Mouse (Mus musculus) hindbrain, embryonic 14.5 days (tissue): ENCODE results near the gene Bcl2l11. TPM values are rescaled to one million over a fixed set of nuclear protein-coding genes. Genes with fewer than 3 reads are reported as not detected.
"Not testable (repeated sequence)": the region's sequence is repeated elsewhere in the genome, so short reads cannot be mapped to it uniquely, and the experiment has no call there.

Experiments used
- ATAC-seq: fragments of 200-750 bp; cut with Nextera tagmentation; 2 replicates; pipeline ENCODE4 v1.8.0; 2017; ENCODE audit warnings: moderate number of reproducible peaks, mild to moderate bottlenecking, moderate TSS enrichment, moderate library complexity; ENCODE audit not compliant: low FRiP score
- DNase-seq: peaks from one replicate; pipeline ENCODE4 v3.0.0-alpha.2; 2015; ENCODE audit warnings: low spot score
- H3K27ac ChIP-seq: fragments of 300-500 bp; sonication (generic); 2 replicates; pipeline ENCODE4 v1.5.1; 2014; ENCODE audit warnings: mild to moderate bottlenecking, moderate library complexity
- H3K27me3 ChIP-seq: fragments of 300-500 bp; sonication (generic); 2 replicates; pipeline ENCODE4 v1.6.1; 2014; ENCODE audit warnings: mild to moderate bottlenecking, low read length, mixed read lengths; ENCODE audit not compliant: control insufficient read depth, insufficient read depth
- H3K36me3 ChIP-seq: fragments of 300-500 bp; sonication (generic); replicated peaks from 2 replicates; pipeline ENCODE4 v1.6.1; 2014; ENCODE audit not compliant: control insufficient read depth, insufficient read depth
- H3K4me1 ChIP-seq: fragments of 300-500 bp; sonication (generic); replicated peaks from 2 replicates; pipeline ENCODE4 v1.6.1; 2014; ENCODE audit warnings: antibody characterized with exemption, low read length, mixed read lengths; ENCODE audit not compliant: control insufficient read depth, insufficient read depth
- H3K4me2 ChIP-seq: fragments of 300-500 bp; sonication (generic); replicated peaks from 2 replicates; pipeline ENCODE4 v1.6.1; 2014; ENCODE audit warnings: mild to moderate bottlenecking, moderate library complexity
- H3K4me3 ChIP-seq: fragments of 300-500 bp; sonication (generic); replicated peaks from 2 replicates; pipeline ENCODE4 v1.5.1; 2014; ENCODE audit warnings: mild to moderate bottlenecking, low read length
- H3K9ac ChIP-seq: fragments of 300-500 bp; sonication (generic); 2 replicates; pipeline ENCODE4 v1.6.1; 2014
- H3K9me3 ChIP-seq: fragments of 300-500 bp; sonication (generic); 2 replicates; pipeline ENCODE4 v1.6.1; 2016; ENCODE audit warnings: low read length; ENCODE audit not compliant: control insufficient read depth
- WGBS: fragments of 180-500 bp; shearing (Covaris S2); extraction: QIAGEN DNeasy Blood & Tissue Kit; methylation state at CpG from one replicate; pipeline ENCODE4 v1.1.7; 2014; 5-methylcytosine and 5-hydroxymethylcytosine counted together
- polyA plus RNA-seq: library from polyadenylated mRNA; unstranded; fragments of >200 nt; fragmentation: Nextera tagmentation; extraction: Ambion mirVana; gene quantifications from 2 replicates; pipeline ENCODE4 v1.2.1, GENCODE M21; 2014

The Bcl2l11 gene
- polyA plus RNA-seq, 1 experiment from 2014 or later = 12.2 TPM

DNA sequence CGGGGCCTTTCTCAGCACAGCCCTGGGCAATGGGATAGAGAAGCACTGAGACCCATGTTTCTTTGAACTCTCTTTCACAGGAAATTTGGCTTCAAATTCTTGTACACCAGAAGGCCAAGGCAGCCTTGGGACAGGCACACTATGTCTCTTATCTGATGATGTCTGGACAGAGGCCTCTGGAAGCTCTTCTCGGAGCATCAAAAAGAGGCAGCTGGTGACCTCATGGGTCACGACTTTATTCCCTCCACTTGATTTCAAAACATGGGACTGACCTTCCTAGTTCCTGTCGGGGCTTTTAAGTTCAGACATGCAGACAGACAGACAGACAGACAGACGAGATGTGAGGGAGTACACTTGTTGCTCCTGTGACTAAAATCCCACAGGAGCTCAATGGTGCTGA lies 48.3 kb downstream of the Bcl2l11 start:
- Histone ChIP-seq H3K27me3 (no peaks in the 10 kb centered on the region), H3K9ac (no peak overlapping the region), H3K4me1 (peaks cover 19% of the 10 kb centered on the region; the same call in 1 of the 2 replicates), H3K4me2 (no peak overlapping the region), H3K36me3 (no peaks in the 10 kb centered on the region), H3K9me3 (no peaks in the 10 kb centered on the region), H3K27ac (no peak overlapping the region), H3K4me3 (no peak overlapping the region)
- 69% methylated on average over 5 of the region's 5 CpGs for WGBS
- DNase-seq = no peak
- no peak for ATAC-seq

DNA sequence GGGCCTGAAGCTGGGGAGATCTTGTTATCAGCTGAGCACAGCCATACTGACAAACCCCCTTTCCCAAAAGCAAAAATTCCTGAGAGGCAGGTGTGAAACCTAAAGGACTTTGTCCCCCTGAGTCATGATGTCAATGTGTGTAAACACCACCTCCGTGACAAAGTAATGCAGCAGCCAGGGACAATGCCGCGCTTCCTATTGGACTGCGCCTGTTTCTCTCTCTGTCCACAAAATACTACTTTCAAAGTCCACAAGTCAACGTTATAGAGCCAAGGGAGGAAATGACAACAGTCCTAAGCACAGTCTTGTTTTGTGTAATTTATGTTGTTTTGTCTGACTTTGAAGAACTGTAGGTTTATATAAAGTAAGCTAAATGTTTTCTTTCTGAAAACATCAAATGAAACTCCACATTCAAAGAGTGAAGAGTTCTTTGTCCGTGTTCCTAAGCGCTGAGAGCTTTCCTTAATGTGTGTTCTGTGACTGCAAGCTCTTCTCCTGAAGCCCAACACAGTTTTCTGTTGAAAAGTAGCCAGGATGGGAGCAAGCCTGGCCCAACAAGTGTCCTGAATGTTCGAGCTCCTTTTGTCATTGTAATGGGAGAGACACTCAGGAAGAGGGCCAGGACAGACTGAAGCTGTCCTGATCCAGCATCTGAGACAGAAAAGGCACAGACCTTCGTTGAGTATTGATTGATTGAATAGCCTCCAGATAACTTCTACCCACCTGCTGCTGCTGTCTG lies 48.9 kb downstream of the Bcl2l11 start:
- DNase-seq = no peak
- Histone ChIP-seq H3K9me3 (no peaks in the 10 kb centered on the region), H3K27me3 (no peaks in the 10 kb centered on the region), H3K27ac (no peak overlapping the region), H3K9ac (no peak overlapping the region), H3K4me3 (no peak overlapping the region), H3K4me2 (no peak overlapping the region), H3K36me3 (no peaks in the 10 kb centered on the region), H3K4me1 (peaks cover 19% of the 10 kb centered on the region; the same call in 1 of the 2 replicates)
- ATAC-seq = no peak
- WGBS = 67% methylated on average over 9 of the region's 9 CpGs

DNA sequence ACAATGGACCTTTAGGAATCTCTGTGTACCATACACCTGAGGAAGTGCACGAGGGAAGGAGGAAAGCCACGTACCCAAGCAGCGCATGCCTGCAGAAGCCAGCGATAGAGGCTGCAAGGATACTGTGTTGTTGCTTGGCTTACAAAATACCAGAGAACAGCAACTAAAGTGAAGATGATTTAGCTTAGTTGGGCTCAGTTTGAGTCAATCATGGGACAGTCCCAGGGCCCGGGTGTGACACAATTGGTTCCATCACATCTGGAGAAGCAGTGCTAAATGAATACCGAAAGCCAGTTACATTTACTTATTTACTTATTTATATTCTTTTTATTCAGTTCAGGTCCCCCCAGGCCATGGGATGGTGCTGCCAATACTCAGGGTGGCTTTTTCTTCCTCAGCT lies 49.8 kb downstream of the Bcl2l11 start:
- Histone ChIP-seq H3K9ac (no peak overlapping the region), H3K36me3 (no peaks in the 10 kb centered on the region), H3K4me2 (no peak overlapping the region), H3K27ac (no peak overlapping the region), H3K4me3 (no peak overlapping the region), H3K27me3 (no peaks in the 10 kb centered on the region), H3K9me3 (no peaks in the 10 kb centered on the region), H3K4me1 (peaks cover 19% of the 10 kb centered on the region; the same call in 1 of the 2 replicates)
- 93% methylated on average over 6 of the region's 6 CpGs for WGBS
- DNase-seq (no peak), ATAC-seq (no peak)

DNA sequence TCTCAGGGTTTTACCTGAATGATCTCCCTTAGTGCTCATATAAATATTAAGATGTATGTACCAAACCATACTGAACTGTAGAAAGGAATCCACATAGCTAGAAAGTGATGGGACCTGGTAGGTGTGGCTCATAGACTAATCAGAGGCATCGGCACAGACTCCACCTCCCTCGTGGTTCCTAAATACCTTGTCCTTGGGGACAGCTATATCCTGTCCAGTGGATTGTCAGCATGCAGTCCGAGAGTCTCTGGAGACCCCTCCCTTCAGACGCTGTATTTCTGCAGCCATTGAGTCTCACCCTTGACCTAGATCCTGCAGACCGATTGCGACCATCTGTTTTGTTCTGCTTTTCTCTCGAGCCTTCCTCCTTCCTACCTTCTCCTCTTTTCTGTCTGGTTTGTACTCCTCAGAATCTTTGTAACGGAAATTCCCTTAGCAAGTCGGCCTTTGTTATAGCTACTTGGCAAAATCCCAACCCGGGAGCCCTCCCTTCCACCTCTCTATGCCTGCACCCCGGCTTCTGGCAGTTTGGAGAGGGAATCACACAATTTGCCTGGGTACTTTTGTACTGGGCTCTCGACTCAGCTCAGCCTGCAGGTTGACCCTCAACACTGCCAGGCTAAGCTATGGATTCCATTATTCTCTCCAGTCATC lies 50.7 kb downstream of the Bcl2l11 start:
- H3K27ac ChIP-seq = no peak overlapping the region
- H3K9me3 ChIP-seq = no peaks in the 10 kb centered on the region
- H3K4me2 ChIP-seq = no peak overlapping the region
- no peak for DNase-seq
- ATAC-seq = no peak
- WGBS = 37% methylated on average over 12 of the region's 12 CpGs
- peaks cover 19% of the 10 kb centered on the region; the same call in 1 of the 2 replicates for H3K4me1 ChIP-seq
- no peak overlapping the region for H3K4me3 ChIP-seq
- H3K36me3 ChIP-seq = no peaks in the 10 kb centered on the region
- H3K9ac ChIP-seq = no peak overlapping the region
- no peaks in the 10 kb centered on the region for H3K27me3 ChIP-seq

DNA sequence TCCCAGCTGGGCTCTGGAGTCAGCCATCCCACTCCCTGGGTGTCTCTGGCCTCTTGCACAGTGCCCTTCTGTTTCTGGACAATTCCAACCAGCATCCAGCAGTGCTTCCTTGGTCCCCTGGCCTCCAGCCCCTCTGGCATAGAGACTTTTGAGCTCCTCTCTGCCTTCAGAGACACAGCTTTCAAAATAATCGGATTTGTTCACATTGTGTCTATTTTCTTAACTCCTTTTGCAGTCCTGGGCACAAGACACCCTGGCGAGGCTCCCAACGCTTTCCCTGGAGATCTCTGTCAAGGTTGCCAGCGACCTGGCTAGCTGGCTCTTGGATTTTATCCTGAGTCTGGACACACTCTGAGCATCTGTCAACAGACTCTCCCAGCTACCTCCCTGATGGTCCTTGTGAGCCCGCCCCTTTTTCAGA lies 51.4 kb downstream of the Bcl2l11 start:
- no peak overlapping the region for H3K9ac ChIP-seq
- peaks cover 19% of the 10 kb centered on the region; the same call in 1 of the 2 replicates for H3K4me1 ChIP-seq
- no peak overlapping the region for H3K27ac ChIP-seq
- H3K9me3 ChIP-seq = no peaks in the 10 kb centered on the region
- WGBS = 64% methylated on average over 5 of the region's 5 CpGs
- no peaks in the 10 kb centered on the region for H3K27me3 ChIP-seq
- H3K4me2 ChIP-seq = no peak overlapping the region
- H3K36me3 ChIP-seq = no peaks in the 10 kb centered on the region
- no peak for DNase-seq
- H3K4me3 ChIP-seq = no peak overlapping the region
- no peak for ATAC-seq

DNA sequence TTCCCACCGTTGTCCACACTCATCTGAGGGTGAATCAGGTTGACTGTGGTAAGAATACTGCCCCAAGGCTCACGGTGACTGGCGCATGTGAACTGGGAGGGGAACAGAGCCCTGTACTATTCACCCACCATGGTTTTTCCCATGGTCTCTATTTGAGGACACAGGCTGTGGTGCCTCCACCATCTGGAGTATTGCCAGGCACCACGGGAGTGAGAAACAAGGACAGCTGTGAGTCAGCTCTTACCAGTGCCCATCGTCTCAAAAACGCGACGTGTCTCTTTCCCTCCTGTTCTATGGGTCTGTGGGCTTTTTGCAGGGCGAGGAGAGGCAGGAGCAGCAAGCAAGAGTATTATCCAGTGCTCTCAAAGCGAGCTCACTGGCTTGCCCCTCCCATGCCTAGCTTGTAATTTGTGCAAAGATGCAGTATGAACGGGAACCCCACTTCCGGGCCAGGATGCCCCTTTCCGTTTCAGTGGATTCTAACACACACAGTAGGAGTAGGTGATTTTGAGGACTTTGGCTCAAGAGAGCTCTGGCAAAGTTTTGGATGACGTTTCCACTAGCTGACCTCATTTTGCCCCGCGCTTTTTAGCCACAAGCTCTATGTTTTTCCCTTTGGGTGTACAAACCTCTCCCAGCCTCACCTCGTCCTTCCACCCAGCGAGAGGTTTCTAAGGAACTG lies 53.4 kb downstream of the Bcl2l11 start:
- no peak for ATAC-seq
- H3K4me3 ChIP-seq = no peak overlapping the region
- no peak for DNase-seq
- 68% methylated on average over 18 of the region's 18 CpGs for WGBS
- H3K4me1 ChIP-seq = peaks cover 17% of the 10 kb centered on the region; the same call in 1 of the 2 replicates
- no peak overlapping the region for H3K27ac ChIP-seq
- H3K9me3 ChIP-seq = no peaks in the 10 kb centered on the region
- no peaks in the 10 kb centered on the region for H3K27me3 ChIP-seq
- no peaks in the 10 kb centered on the region for H3K36me3 ChIP-seq
- H3K4me2 ChIP-seq = no peak overlapping the region
- no peak overlapping the region for H3K9ac ChIP-seq

DNA sequence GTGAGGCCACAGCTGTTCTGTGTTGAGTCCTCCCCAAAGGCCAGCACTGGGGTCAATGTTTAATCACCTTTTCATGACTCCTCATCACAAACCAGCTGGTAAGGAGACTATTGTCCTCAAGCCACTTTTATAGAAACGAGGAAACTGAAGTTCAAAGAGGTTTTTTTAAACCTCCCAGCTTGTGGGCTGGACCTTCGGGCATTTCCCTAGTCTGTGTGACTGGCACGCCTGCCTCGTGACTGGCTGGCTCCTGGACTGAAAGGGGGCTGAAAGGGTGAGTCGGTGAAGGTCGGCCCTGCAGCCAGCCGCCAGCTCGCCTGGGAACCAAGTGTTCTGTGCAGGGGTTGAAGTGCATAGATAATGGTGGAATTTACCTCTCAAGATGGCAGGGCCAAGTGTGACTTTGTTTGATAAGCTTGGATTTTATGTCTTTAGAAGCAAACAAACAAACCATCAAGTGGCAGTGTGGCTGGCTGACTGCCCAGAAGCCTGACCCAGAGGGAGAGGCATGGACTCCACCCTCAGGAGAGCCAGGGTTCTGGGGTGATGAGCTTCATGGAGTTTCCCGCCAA lies 54.1 kb downstream of the Bcl2l11 start:
- no peaks in the 10 kb centered on the region for H3K36me3 ChIP-seq
- 28% methylated on average over 9 of the region's 9 CpGs for WGBS
- no peak overlapping the region for H3K9ac ChIP-seq
- H3K27me3 ChIP-seq = no peaks in the 10 kb centered on the region
- H3K4me3 ChIP-seq = no peak overlapping the region
- H3K4me1 ChIP-seq = peaks cover 15% of the 10 kb centered on the region; the same call in 1 of the 2 replicates
- DNase-seq = no peak
- H3K4me2 ChIP-seq = no peak overlapping the region
- no peak for ATAC-seq
- H3K27ac ChIP-seq = no peak overlapping the region
- H3K9me3 ChIP-seq = no peaks in the 10 kb centered on the region

DNA sequence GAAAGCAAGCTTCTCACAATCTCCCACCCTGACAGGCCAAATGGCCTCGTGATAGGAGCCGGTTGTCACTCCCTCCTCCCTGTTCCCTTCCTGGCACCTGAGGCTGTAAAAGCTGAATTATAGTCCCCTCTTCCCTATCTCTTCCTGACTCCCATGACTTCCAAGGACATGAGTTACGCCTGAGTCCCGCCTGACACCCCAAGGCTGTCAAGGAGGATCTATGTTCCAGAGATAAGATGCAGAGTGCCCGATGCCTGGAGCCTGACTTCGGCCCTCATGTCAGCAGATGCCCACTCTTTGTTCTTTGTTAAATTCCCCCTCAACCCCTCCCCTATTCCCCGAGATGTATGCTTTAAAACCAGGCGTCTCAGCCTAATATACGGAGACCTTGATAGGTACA lies 56.3 kb downstream of the Bcl2l11 start:
- not testable (repeated sequence) for H3K9ac ChIP-seq, H3K36me3 ChIP-seq, H3K9me3 ChIP-seq, H3K27me3 ChIP-seq, ATAC-seq, H3K4me3 ChIP-seq, DNase-seq, H3K4me2 ChIP-seq, H3K4me1 ChIP-seq, H3K27ac ChIP-seq
- WGBS = 98% methylated on average over 9 of the region's 9 CpGs

DNA sequence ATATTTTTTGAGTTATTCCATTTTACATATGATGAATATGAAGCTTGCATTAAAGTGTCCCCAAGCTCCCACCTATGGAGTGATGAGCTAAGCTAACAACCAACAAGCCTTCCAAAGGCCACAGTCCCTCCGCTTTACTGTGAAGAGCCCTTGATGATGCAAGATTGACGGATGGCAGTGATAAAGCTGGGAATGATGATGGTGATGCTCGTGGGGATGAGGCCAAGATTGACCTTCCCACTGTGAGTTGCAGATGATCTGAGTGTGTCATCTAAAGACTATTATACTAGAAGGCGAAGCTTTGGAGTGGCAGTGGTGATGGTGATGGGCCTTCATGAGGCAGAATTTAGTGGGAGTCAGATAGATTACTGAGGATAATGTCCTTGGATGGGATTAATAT lies 56.9 kb downstream of the Bcl2l11 start:
- Histone ChIP-seq H3K4me2 (no peak overlapping the region), H3K9me3 (no peaks in the 10 kb centered on the region), H3K4me3 (no peak overlapping the region), H3K4me1 (0 out of 2 replicates have a peak, but pooled peaks cover under 1% of the 10 kb centered on the region), H3K27ac (no peak overlapping the region), H3K27me3 (no peaks in the 10 kb centered on the region), H3K9ac (no peak overlapping the region), H3K36me3 (no peaks in the 10 kb centered on the region)
- no peak for ATAC-seq
- 91% methylated on average over 4 of the region's 4 CpGs for WGBS
- DNase-seq = no peak
